Mouse (Mus musculus) thymus, adult 2 months (tissue): ENCODE results near the gene Tmem50a.

ENCODE experiments used
- CTCF ChIP-seq: fragments of 200-500 bp; IDR thresholded peaks from 2 replicates; pipeline ENCODE4 v1.5.1; 2012; ENCODE audit warnings: mild to moderate bottlenecking, control low read depth, low read length, moderate library complexity, borderline replicate concordance; ENCODE audit not compliant: control insufficient read depth, poor library complexity, insufficient read depth; ENCODE audit errors: extremely low read depth
- POLR2A ChIP-seq: fragments of 200-500 bp; IDR thresholded peaks from 2 replicates; pipeline ENCODE4 v1.6.1; 2012; ENCODE audit warnings: mild to moderate bottlenecking, low read length, control low read depth, moderate library complexity; ENCODE audit not compliant: control insufficient read depth, poor library complexity, insufficient read depth; ENCODE audit errors: extremely low read depth

- peak; percentile 93 for TF ChIP-seq POLR2A
- peak; percentile 60; the same call in 1 of the 2 replicates for TF ChIP-seq CTCF
Measured at GRCm38 (mm10) chr4:134914864-134915209, at the start of gene Tmem50a.
